Mouse (Mus musculus) spleen, postnatal 10 days (tissue): ENCODE data around the gene Dnmt3b.
"Not testable (repeated sequence)": the region's sequence is repeated elsewhere in the genome, so short reads cannot be mapped to it uniquely, and the experiment has no call there.

Experiments
- DNase-seq, 2 experiments: peaks; one replicate each; pipeline ENCODE4 v3.0.0; 2021 to 2022; ENCODE audit warnings: low spot score in 2 of 2

Dnmt3b gene

GRCm38 (mm10) chr2:153633259-153633658 is 16.0 kb upstream of the Dnmt3b start:
- no peak for DNase-seq

GRCm38 (mm10) chr2:153638977-153639680 is 10.1 kb upstream of the Dnmt3b start:
- DNase-seq: no peak

- no peak for DNase-seq
Measured at GRCm38 (mm10) chr2:153642496-153642895, 6.8 kb upstream of the Dnmt3b start.

GRCm38 (mm10) chr2:153642999-153643398 is 6.3 kb upstream of the Dnmt3b start:
- no peak for DNase-seq

- DNase-seq: no peak
Measured at GRCm38 (mm10) chr2:153648773-153649297, 415 bp upstream of the Dnmt3b start.

GRCm38 (mm10) chr2:153650014-153650687 is 901 bp downstream of the Dnmt3b start:
- DNase-seq: peak in 1 of 2 experiments; percentile 45

GRCm38 (mm10) chr2:153651681-153652080 is 2.4 kb downstream of the Dnmt3b start:
- DNase-seq: no peak

- DNase-seq: not testable (repeated sequence)
Measured at GRCm38 (mm10) chr2:153657659-153658058, 8.4 kb downstream of the Dnmt3b start.

GRCm38 (mm10) chr2:153660616-153661015 is 11.4 kb downstream of the Dnmt3b start:
- DNase-seq: no peak

GRCm38 (mm10) chr2:153665401-153665800 is 16.2 kb downstream of the Dnmt3b start:
- no peak for DNase-seq

- no peak for DNase-seq
Measured at GRCm38 (mm10) chr2:153668754-153669376, 19.6 kb downstream of the Dnmt3b start.

GRCm38 (mm10) chr2:153670111-153670510 is 20.9 kb downstream of the Dnmt3b start:
- no peak for DNase-seq

GRCm38 (mm10) chr2:153672619-153673018 is 23.4 kb downstream of the Dnmt3b start:
- no peak for DNase-seq

GRCm38 (mm10) chr2:153675364-153675763 is 26.1 kb downstream of the Dnmt3b start:
- DNase-seq: not testable (repeated sequence)

GRCm38 (mm10) chr2:153676944-153677343 is 27.7 kb downstream of the Dnmt3b start:
- no peak for DNase-seq

GRCm38 (mm10) chr2:153677550-153677949 is 28.3 kb downstream of the Dnmt3b start:
- DNase-seq: no peak

- no peak for DNase-seq
Measured at GRCm38 (mm10) chr2:153679959-153680358, 30.7 kb downstream of the Dnmt3b start.

- not testable (repeated sequence) for DNase-seq
Measured at GRCm38 (mm10) chr2:153693413-153693812, 44.2 kb downstream of the Dnmt3b start.

GRCm38 (mm10) chr2:153694462-153695085 is 45.3 kb downstream of the Dnmt3b start:
- peak; percentile 65 to 87 for DNase-seq

GRCm38 (mm10) chr2:153696352-153696751 is 47.1 kb downstream of the Dnmt3b start, which contains the start of gene Dnmt3c:
TSS of gene Dnmt3c (plus strand) at chr2:153696652.
- DNase-seq: no peak

- DNase-seq: no peak
Measured at GRCm38 (mm10) chr2:153703389-153703788, 54.1 kb downstream of the Dnmt3b start.
